Mouse (Mus musculus) adrenal gland, adult (tissue): Measurements from ENCODE around the gene Trim10.

Experiments used
- DNase-seq, 2 experiments: peaks; one replicate each; pipeline ENCODE4 v3.0.0; 2022 to 2023; ENCODE audit warnings: low spot score in 1 of 2; ENCODE audit not compliant: inconsistent age in 2 of 2

The Trim10 gene

DNA sequence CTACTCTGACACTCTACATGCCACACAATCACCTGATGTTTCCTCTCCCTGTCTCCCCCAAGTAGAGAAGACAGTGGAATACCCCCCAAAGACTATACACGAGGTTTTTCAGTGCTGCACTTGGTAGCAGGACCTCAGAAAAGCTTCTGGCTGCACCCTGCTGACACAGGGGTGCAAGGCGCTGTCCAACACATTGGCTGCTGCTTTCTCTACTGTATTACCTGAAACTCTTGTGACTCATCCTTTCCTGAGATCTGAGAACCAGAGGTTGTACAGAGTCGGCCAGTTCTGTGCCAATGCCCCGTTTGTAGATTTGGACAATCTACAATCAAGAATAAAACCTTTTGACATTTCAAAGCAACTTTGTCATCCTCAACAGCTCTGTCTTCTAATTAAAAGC, 40.4 kb downstream of the Trim10 start:
- no peak for DNase-seq

DNA sequence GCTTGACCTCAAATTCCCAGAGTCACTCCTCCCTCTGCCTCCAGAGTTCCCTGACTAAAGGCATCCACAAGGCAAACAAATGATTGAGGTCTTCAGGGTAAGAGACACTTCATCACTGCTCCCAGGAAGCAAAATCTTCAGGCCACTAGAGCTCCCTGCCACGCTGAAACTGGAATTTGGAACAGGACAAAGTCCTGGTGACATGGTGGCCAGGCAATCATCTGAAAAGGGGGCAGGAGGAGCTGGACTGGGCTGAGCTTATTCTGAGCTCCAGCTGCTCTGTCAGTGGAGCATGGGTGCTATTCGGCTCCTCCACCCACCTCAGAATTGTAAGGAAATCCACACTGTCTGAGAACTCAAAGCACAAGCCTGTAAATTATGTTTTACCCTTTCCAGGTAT, 42.7 kb downstream of the Trim10 start:
- no peak for DNase-seq

DNA sequence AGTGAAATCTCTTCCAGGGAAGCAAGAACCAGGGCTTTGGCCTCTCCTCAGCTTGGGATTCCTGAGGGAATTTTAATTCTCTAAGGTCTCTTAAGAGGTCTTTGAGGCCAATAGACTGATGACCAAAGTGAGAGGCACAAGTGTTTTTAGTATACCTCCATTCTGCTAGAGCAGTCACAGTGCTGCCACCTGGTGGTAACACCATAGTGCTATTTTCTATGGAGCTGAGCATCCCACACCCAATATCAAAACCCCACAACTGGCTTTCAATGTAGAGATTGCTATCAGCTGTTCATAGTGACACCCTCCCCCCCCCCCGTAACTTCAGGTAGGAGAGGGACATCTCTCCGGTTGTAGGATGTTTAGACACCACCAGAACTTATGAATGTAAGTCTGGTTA, 44.7 kb downstream of the Trim10 start:
- peak; percentile 63 to 89 for DNase-seq

DNA sequence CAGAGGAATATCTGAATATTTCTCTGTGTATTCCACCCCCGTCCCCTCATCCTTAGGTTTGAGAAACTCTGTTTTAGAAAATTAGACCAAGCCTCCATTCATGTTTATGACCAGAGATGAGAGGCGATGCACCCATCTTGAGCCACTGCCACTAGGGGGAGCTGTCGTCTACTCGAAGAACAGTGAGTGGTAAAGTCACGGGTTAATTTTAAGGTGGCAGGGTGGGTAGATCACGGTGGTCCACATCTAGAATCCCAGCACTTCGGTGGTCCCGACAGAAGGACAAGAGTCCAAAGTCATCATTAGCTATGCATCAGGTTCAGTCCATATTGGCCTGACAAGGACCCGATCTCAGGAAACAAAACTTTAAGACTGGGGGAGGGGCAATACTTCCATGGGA, 45.7 kb downstream of the Trim10 start:
- DNase-seq, result peak; percentile 48 to 87

DNA sequence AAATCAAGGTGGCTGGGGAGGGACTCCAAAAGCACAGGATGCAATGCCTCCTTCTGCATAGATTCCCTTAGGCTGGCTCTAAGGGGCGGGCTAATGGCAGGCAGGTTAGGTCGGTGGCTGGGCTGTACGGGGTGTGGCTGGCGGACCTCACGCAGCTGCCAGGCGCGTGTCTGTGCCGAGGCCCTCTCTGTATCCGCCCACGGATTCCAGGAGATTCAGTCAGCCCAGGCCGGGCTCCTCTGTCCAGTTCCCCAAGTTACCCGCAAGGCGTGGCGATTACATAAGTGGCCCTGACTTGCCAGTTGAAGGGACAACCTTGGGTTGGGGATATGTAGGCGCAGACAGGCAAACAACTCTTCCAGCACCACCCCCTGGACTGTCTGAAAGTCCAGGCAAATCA, 50.9 kb downstream of the Trim10 start:
- DNase-seq, result peak; percentile 89 to 93

DNA sequence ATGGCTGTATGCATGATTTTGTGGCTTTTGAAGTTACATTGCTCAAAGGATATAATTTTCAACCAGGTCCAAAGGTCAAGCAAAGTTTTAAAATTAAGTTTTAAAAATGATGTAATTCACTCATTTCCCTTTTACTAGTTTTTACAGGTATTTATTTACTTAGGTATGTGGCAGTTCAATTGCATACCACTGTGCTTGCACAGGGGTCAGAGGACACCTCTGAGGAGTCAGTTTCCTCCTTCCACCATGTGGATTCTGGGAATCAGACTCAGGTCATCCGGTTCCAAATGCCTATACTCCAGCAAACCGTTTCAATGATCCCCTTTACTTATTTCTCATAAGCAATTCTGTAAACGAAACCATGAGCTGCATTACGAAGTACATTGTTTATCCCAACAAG, 53.3 kb downstream of the Trim10 start:
- DNase-seq, result no peak

DNA sequence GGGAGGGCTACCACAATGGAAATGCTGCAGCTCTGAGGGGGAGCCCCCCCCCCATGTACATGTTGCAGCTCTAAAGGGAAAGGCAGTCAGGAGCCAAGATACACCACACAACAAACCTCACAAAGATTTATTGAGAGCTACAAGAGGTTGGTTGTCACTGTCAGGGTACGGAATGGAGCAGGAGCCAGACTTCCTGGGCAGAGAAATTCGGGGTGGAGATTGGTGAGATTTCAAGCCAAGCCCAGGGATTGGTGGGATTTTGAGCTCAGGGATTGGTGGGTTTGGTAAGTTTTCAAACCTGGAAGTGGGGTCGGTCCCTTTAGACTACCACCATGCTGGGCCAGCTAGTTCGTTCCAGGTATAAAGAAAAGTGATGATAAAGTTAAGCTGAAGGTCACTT, 54.1 kb downstream of the Trim10 start:
- no peak for DNase-seq
